Mouse (Mus musculus) heart, adult 2 months (tissue): ENCODE measurements at regions not wholly inside any gene's neighbourhood (a gene's known extent, or its start where the extent isn't known, plus 50 kb on each side); places are given as distances from the start of the nearest gene placed in this dataset.

Source experiments
- CTCF ChIP-seq: fragments of 200-600 bp; IDR thresholded peaks from 2 replicates; pipeline ENCODE4 v1.8.1; 2022; ENCODE audit warnings: antibody characterized with exemption, mild to moderate bottlenecking, moderate library complexity
- EP300 ChIP-seq: fragments of 200-500 bp; IDR thresholded peaks from 2 replicates; pipeline ENCODE4 v1.6.1; 2011; ENCODE audit warnings: low read depth, low read length, control low read depth; ENCODE audit not compliant: insufficient read depth
- POLR2A ChIP-seq: fragments of 200-500 bp; IDR thresholded peaks from 2 replicates; pipeline ENCODE4 v1.6.1; 2011; ENCODE audit warnings: mild to moderate bottlenecking, low read depth, low read length, control low read depth; ENCODE audit not compliant: insufficient read depth

GRCm38 (mm10) chr7:135346720-135347119, 63.4 kb upstream of the Foxi2 start:
- TF ChIP-seq CTCF, result 0 out of 2 replicates have a peak, but pooled peaks have one; percentile 9
- TF ChIP-seq POLR2A, result no peak
- TF ChIP-seq EP300, result no peak
